Mouse (Mus musculus): ENCODE measurements around the gene Ramp3. TPM values are rescaled to one million over a fixed set of nuclear protein-coding genes. Genes with fewer than 3 reads are reported as not detected.

The Ramp3 gene
- total and polyA plus RNA-seq, 2 experiments = 0.09 TPM

DNA sequence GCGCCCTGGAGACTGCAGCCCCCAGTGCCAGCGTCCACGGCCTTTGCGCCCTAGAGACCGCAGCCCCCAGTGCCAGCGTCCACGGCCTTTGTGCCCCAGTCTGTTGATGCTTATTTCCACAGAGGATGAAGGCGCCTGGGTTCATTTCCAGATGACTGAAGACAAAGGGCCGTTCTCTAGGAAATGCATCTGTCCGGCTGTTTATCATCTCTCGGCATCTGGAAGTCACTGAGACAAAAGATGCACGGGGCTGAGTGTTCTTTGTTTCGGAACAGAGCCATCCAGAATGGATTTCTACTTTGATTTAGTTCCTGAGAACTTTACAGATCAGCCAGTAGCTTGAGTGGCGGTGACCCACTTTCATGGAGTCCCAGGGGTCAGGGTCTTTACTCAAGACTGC, 2.9 kb downstream of the Ramp3 start:
- H3K27me3 ChIP-seq (ENCODE audit: control insufficient read depth, insufficient read depth, low read length) = no peaks in the 10 kb centered on the region
- no peak for DNase-seq (ENCODE audit: extremely low read depth, low read depth, low spot score)
- no peak overlapping the region for H3K27ac ChIP-seq (replicated peaks; ENCODE audit: insufficient read depth, low read depth, low read length)
- no peak overlapping the region for H3K4me3 ChIP-seq (ENCODE audit: insufficient read depth, low read depth, low read length)
- no peak for TF ChIP-seq POLR2A (IDR thresholded peaks at IDR 0.05; ENCODE audit: extremely low read depth, insufficient read depth, low read length)
- TF ChIP-seq CTCF (IDR thresholded peaks at IDR 0.05; ENCODE audit: low read depth, low read length) = no peak
- no peaks in the 10 kb centered on the region for H3K4me1 ChIP-seq (ENCODE audit: control insufficient read depth, insufficient read depth, low read length)
- no peak overlapping the region for H3K9ac ChIP-seq (ENCODE audit: low read depth, low read length)
- no peaks in the 10 kb centered on the region for H3K79me2 ChIP-seq (ENCODE audit: control insufficient read depth, insufficient read depth, low read length)
- 84% methylated on average over 14 of the region's 14 CpGs for whole genome bisulfite sequencing
- H3K36me3 ChIP-seq (ENCODE audit: control insufficient read depth, insufficient read depth, low read length) = no peaks in the 10 kb centered on the region

- DNase-seq (ENCODE audit: extremely low read depth, low read depth, low spot score) = no peak
- no peaks in the 10 kb centered on the region for H3K27me3 ChIP-seq (ENCODE audit: control insufficient read depth, insufficient read depth, low read length)
- H3K4me1 ChIP-seq (ENCODE audit: control insufficient read depth, insufficient read depth, low read length) = no peaks in the 10 kb centered on the region
- 75% methylated on average over 2 of the region's 2 CpGs for WGBS
- H3K4me3 ChIP-seq (ENCODE audit: insufficient read depth, low read depth, low read length) = no peak overlapping the region
- TF ChIP-seq POLR2A (IDR thresholded peaks at IDR 0.05; ENCODE audit: extremely low read depth, insufficient read depth, low read length) (no peak), CTCF (IDR thresholded peaks at IDR 0.05; ENCODE audit: low read depth, low read length) (no peak)
- no peak overlapping the region for H3K9ac ChIP-seq (ENCODE audit: low read depth, low read length)
- H3K79me2 ChIP-seq (ENCODE audit: control insufficient read depth, insufficient read depth, low read length) = no peaks in the 10 kb centered on the region
- no peak overlapping the region for H3K27ac ChIP-seq (replicated peaks; ENCODE audit: insufficient read depth, low read depth, low read length)
- no peaks in the 10 kb centered on the region for H3K36me3 ChIP-seq (ENCODE audit: control insufficient read depth, insufficient read depth, low read length)
Observed at GRCm38 (mm10) chr11:6666634-6667033, 8.3 kb downstream of the Ramp3 start.

- H3K4me3 ChIP-seq (ENCODE audit: insufficient read depth, low read depth, low read length) = no peak overlapping the region
- DNase-seq (ENCODE audit: extremely low read depth, low read depth, low spot score) = no peak
- no peaks in the 10 kb centered on the region for H3K4me1 ChIP-seq (ENCODE audit: control insufficient read depth, insufficient read depth, low read length)
- no peak for TF ChIP-seq POLR2A (IDR thresholded peaks at IDR 0.05; ENCODE audit: extremely low read depth, insufficient read depth, low read length)
- TF ChIP-seq CTCF (IDR thresholded peaks at IDR 0.05; ENCODE audit: low read depth, low read length) = no peak
- no peaks in the 10 kb centered on the region for H3K27me3 ChIP-seq (ENCODE audit: control insufficient read depth, insufficient read depth, low read length)
- no peaks in the 10 kb centered on the region for H3K36me3 ChIP-seq (ENCODE audit: control insufficient read depth, insufficient read depth, low read length)
- no peak overlapping the region for H3K27ac ChIP-seq (replicated peaks; ENCODE audit: insufficient read depth, low read depth, low read length)
- H3K9ac ChIP-seq (ENCODE audit: low read depth, low read length) = no peak overlapping the region
- H3K79me2 ChIP-seq (ENCODE audit: control insufficient read depth, insufficient read depth, low read length) = no peaks in the 10 kb centered on the region
- 66% methylated on average over 9 of the region's 9 CpGs for WGBS
Observed at GRCm38 (mm10) chr11:6669041-6669440, 10.7 kb downstream of the Ramp3 start.

DNA sequence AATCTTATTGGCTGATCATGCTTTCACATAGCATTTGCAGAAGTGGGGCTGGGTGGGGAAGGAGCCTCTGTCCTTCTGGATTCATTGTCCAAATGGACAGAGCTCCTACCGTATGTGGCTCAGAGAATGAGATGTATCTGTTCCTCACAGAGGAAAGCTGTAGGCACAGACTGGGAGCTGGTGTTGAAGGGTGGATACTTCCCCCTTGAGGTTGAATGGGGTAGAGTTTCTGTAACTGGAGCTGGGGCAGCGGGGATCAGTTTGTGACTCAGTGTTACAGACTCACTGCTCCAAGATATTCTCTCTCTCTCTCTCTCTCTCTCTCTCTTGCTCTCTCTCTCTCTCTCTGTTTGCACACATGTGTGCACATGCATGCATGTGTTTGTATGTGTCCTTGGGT, 11.7 kb downstream of the Ramp3 start:
- no peak for TF ChIP-seq POLR2A (IDR thresholded peaks at IDR 0.05; ENCODE audit: extremely low read depth, insufficient read depth, low read length)
- TF ChIP-seq CTCF (IDR thresholded peaks at IDR 0.05; ENCODE audit: low read depth, low read length) = no peak
- H3K4me1 ChIP-seq (ENCODE audit: control insufficient read depth, insufficient read depth, low read length) = no peaks in the 10 kb centered on the region
- H3K4me3 ChIP-seq (ENCODE audit: insufficient read depth, low read depth, low read length) = no peak overlapping the region
- H3K36me3 ChIP-seq (ENCODE audit: control insufficient read depth, insufficient read depth, low read length) = no peaks in the 10 kb centered on the region
- DNase-seq (ENCODE audit: extremely low read depth, low read depth, low spot score) = no peak
- no peak overlapping the region for H3K9ac ChIP-seq (ENCODE audit: low read depth, low read length)
- H3K79me2 ChIP-seq (ENCODE audit: control insufficient read depth, insufficient read depth, low read length) = no peaks in the 10 kb centered on the region
- no peaks in the 10 kb centered on the region for H3K27me3 ChIP-seq (ENCODE audit: control insufficient read depth, insufficient read depth, low read length)
- H3K27ac ChIP-seq (replicated peaks; ENCODE audit: insufficient read depth, low read depth, low read length) = no peak overlapping the region
- 49% methylated on average over 2 of the region's 2 CpGs for WGBS

DNA sequence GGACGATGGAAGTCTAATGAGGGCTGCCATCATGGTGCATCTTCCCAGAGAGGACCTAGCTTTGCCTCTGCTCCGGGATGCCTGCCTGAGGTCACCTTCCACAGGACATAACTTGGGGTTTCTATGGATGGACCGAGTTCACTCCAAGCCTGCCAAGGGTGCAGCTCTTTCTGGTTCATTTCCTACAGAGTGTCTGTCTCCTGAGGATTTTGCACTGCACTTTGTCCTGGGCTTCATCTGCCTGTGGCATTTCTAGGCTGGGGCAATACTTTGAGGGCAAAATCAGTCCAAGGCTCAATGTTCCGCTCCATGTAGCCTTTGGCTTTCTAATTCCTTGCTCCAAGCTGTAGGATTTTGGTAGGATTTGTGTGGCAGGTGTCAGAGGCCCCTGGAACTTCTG, 12.5 kb downstream of the Ramp3 start:
- DNase-seq (ENCODE audit: extremely low read depth, low read depth, low spot score) = no peak
- Histone ChIP-seq H3K4me1 (ENCODE audit: control insufficient read depth, insufficient read depth, low read length) (no peaks in the 10 kb centered on the region), H3K79me2 (ENCODE audit: control insufficient read depth, insufficient read depth, low read length) (no peaks in the 10 kb centered on the region), H3K36me3 (ENCODE audit: control insufficient read depth, insufficient read depth, low read length) (no peaks in the 10 kb centered on the region), H3K9ac (ENCODE audit: low read depth, low read length) (no peak overlapping the region), H3K27ac (replicated peaks; ENCODE audit: insufficient read depth, low read depth, low read length) (no peak overlapping the region), H3K4me3 (ENCODE audit: insufficient read depth, low read depth, low read length) (no peak overlapping the region), H3K27me3 (ENCODE audit: control insufficient read depth, insufficient read depth, low read length) (no peaks in the 10 kb centered on the region)
- TF ChIP-seq CTCF (IDR thresholded peaks at IDR 0.05; ENCODE audit: low read depth, low read length) (no peak), POLR2A (IDR thresholded peaks at IDR 0.05; ENCODE audit: extremely low read depth, insufficient read depth, low read length) (no peak)
- 80% methylated on average over 4 of the region's 4 CpGs for WGBS

- no peaks in the 10 kb centered on the region for H3K27me3 ChIP-seq (ENCODE audit: control insufficient read depth, insufficient read depth, low read length)
- H3K9ac ChIP-seq (ENCODE audit: low read depth, low read length) = no peak overlapping the region
- H3K36me3 ChIP-seq (ENCODE audit: control insufficient read depth, insufficient read depth, low read length) = no peaks in the 10 kb centered on the region
- H3K79me2 ChIP-seq (ENCODE audit: control insufficient read depth, insufficient read depth, low read length) = no peaks in the 10 kb centered on the region
- WGBS = 88% methylated on average over 9 of the region's 9 CpGs
- no peak overlapping the region for H3K27ac ChIP-seq (replicated peaks; ENCODE audit: insufficient read depth, low read depth, low read length)
- no peaks in the 10 kb centered on the region for H3K4me1 ChIP-seq (ENCODE audit: control insufficient read depth, insufficient read depth, low read length)
- TF ChIP-seq POLR2A (IDR thresholded peaks at IDR 0.05; ENCODE audit: extremely low read depth, insufficient read depth, low read length) (no peak), CTCF (IDR thresholded peaks at IDR 0.05; ENCODE audit: low read depth, low read length) (no peak)
- DNase-seq (ENCODE audit: extremely low read depth, low read depth, low spot score) = no peak
- no peak overlapping the region for H3K4me3 ChIP-seq (ENCODE audit: insufficient read depth, low read depth, low read length)
Observed at GRCm38 (mm10) chr11:6674701-6675100, 16.4 kb downstream of the Ramp3 start.

All from liver, adult 2 months (tissue).